Mouse (Mus musculus): ENCODE measurements around the gene Creb3l2.

GRCm38 (mm10) chr6:37385602-37386285, 56.2 kb downstream of the Creb3l2 start:
- no peak for TF ChIP-seq GATA1 (IDR thresholded peaks at IDR 0.05; ENCODE audit: low read length)
- no peak for TF ChIP-seq TAL1 (IDR thresholded peaks at IDR 0.05; ENCODE audit: low read length)
